Mouse (Mus musculus) kidney, embryonic 14.5 days (tissue): ENCODE results near the gene Ncs1. TPM values are rescaled to one million over a fixed set of nuclear protein-coding genes. Genes with fewer than 3 reads are reported as not detected.

Source experiments
- ATAC-seq: fragments of 200-750 bp; cut with Nextera tagmentation; 2 replicates; pipeline ENCODE4 v1.8.0; 2017; ENCODE audit warnings: moderate number of reproducible peaks, mild to moderate bottlenecking, moderate TSS enrichment, moderate library complexity; ENCODE audit not compliant: low FRiP score, low TSS enrichment
- H3K27ac ChIP-seq: fragments of 300-500 bp; sonication (generic); 2 replicates; pipeline ENCODE4 v1.5.1; 2014; ENCODE audit warnings: low read depth, mild to moderate bottlenecking, low read length, moderate library complexity, mixed read lengths
- H3K27me3 ChIP-seq: fragments of 300-500 bp; sonication (generic); 2 replicates; pipeline ENCODE4 v1.6.1; 2014; ENCODE audit warnings: mild to moderate bottlenecking, low read length; ENCODE audit not compliant: control insufficient read depth, insufficient read depth
- H3K36me3 ChIP-seq: fragments of 300-500 bp; sonication (generic); 2 replicates; pipeline ENCODE4 v1.6.1; 2014; ENCODE audit warnings: low read length, mixed read lengths; ENCODE audit not compliant: control insufficient read depth, insufficient read depth
- H3K4me1 ChIP-seq: fragments of 300-500 bp; sonication (generic); 2 replicates; pipeline ENCODE4 v1.6.1; 2014; ENCODE audit warnings: low read length, mixed read lengths; ENCODE audit not compliant: control insufficient read depth, insufficient read depth
- H3K4me2 ChIP-seq: fragments of 300-500 bp; sonication (generic); replicated peaks from 2 replicates; pipeline ENCODE4 v1.6.1; 2014; ENCODE audit warnings: low read depth, mild to moderate bottlenecking, low read length
- H3K4me3 ChIP-seq: fragments of 300-500 bp; sonication (generic); 2 replicates; pipeline ENCODE4 v1.5.1; 2014; ENCODE audit warnings: mild to moderate bottlenecking, low read length
- H3K9ac ChIP-seq: fragments of 300-500 bp; sonication (generic); 2 replicates; pipeline ENCODE4 v1.6.1; 2014; ENCODE audit warnings: low read depth, mild to moderate bottlenecking, low read length, moderate library complexity
- H3K9me3 ChIP-seq: fragments of 300-500 bp; sonication (generic); 2 replicates; pipeline ENCODE4 v1.6.1; 2016; ENCODE audit warnings: low read length; ENCODE audit not compliant: control insufficient read depth
- WGBS: fragments of 180-500 bp; shearing (Covaris S2); extraction: QIAGEN DNeasy Blood & Tissue Kit; methylation state at CpG from one replicate; pipeline ENCODE4 v1.1.7; 2014; 5-methylcytosine and 5-hydroxymethylcytosine counted together
- polyA plus RNA-seq: library from polyadenylated mRNA; unstranded; fragments of >200 nt; fragmentation: Nextera tagmentation; extraction: Ambion mirVana; gene quantifications from 2 replicates; pipeline ENCODE4 v1.2.1, GENCODE M21; 2014

Gene Ncs1
- polyA plus RNA-seq: 34.5 and 57.0 TPM in 2 replicates

- Histone ChIP-seq H3K27ac (peak within 1 kb of the TSS; percentile 73; the same call in 1 of the 2 replicates), H3K4me1 (peaks cover 25% of the 10 kb centered on the region), H3K36me3 (peaks cover 5% of the 10 kb centered on the region; the same call in 1 of the 2 replicates), H3K9me3 (no peaks in the 10 kb centered on the region), H3K4me2 (peak within 1 kb of the TSS; percentile 84), H3K9ac (peak within 1 kb of the TSS; percentile 93), H3K27me3 (no peaks in the 10 kb centered on the region), H3K4me3 (peak within 1 kb of the TSS; percentile 83)
- WGBS: under 1% methylated on average over 55 of the region's 89 CpGs
- ATAC-seq: peak; percentile 84
These were observed at the start of gene Ncs1 for GRCm38 (mm10) chr2:31245491-31246141. Gene Ncs1, plus strand, starts transcription at chr2:31245823.

GRCm38 (mm10) chr2:31198621-31199020 is 47.0 kb upstream of the Ncs1 start:
- no peak for ATAC-seq
- peaks cover 23% of the 10 kb centered on the region for H3K4me1 ChIP-seq
- H3K4me2 ChIP-seq: no peak overlapping the region
- no peak overlapping the region for H3K9ac ChIP-seq
- no peaks in the 10 kb centered on the region for H3K9me3 ChIP-seq
- peaks cover 29% of the 10 kb centered on the region for H3K36me3 ChIP-seq
- no peak overlapping the region for H3K27ac ChIP-seq
- WGBS: 97% methylated on average over 4 of the region's 4 CpGs
- no peak overlapping the region for H3K4me3 ChIP-seq
- H3K27me3 ChIP-seq: no peaks in the 10 kb centered on the region

- no peak for ATAC-seq
- 93% methylated on average over 2 of the region's 2 CpGs for WGBS
- Histone ChIP-seq H3K9ac (no peak overlapping the region), H3K27ac (no peak overlapping the region), H3K36me3 (peaks cover 32% of the 10 kb centered on the region), H3K4me1 (peaks cover 23% of the 10 kb centered on the region), H3K27me3 (no peaks in the 10 kb centered on the region), H3K9me3 (no peaks in the 10 kb centered on the region), H3K4me3 (no peak overlapping the region), H3K4me2 (no peak overlapping the region)
These were observed 45.6 kb upstream of the Ncs1 start for GRCm38 (mm10) chr2:31200051-31200450.

- H3K27ac ChIP-seq: peak overlapping the region; percentile 31; the same call in 1 of the 2 replicates
- ATAC-seq: peak; percentile 87
- WGBS: 24% methylated on average over 7 of the region's 7 CpGs
These were observed 43.8 kb upstream of the Ncs1 start for GRCm38 (mm10) chr2:31201851-31202250.

GRCm38 (mm10) chr2:31202357-31202756 is 43.3 kb upstream of the Ncs1 start:
- ATAC-seq: peak; percentile 60
- WGBS: 15% methylated on average over 3 of the region's 3 CpGs
- Histone ChIP-seq H3K27me3 (no peaks in the 10 kb centered on the region), H3K36me3 (peaks cover 20% of the 10 kb centered on the region), H3K27ac (peak overlapping the region; percentile 44; the same call in 1 of the 2 replicates), H3K4me2 (no peak overlapping the region), H3K9me3 (no peaks in the 10 kb centered on the region), H3K4me3 (no peak overlapping the region), H3K9ac (no peak overlapping the region), H3K4me1 (peaks cover 23% of the 10 kb centered on the region)

More at GRCm38 (mm10) chr2:31201851-31202250, 43.8 kb upstream of the Ncs1 start:
- no peak overlapping the region for H3K4me2 ChIP-seq
- H3K9me3 ChIP-seq: no peaks in the 10 kb centered on the region
- H3K9ac ChIP-seq: no peak overlapping the region
- H3K4me3 ChIP-seq: no peak overlapping the region
- no peaks in the 10 kb centered on the region for H3K27me3 ChIP-seq
- peaks cover 23% of the 10 kb centered on the region for H3K4me1 ChIP-seq
- H3K36me3 ChIP-seq: peaks cover 25% of the 10 kb centered on the region

- no peak overlapping the region for H3K4me3 ChIP-seq
- WGBS: 39% methylated on average over 4 of the region's 4 CpGs
- no peaks in the 10 kb centered on the region for H3K9me3 ChIP-seq
- H3K27me3 ChIP-seq: no peaks in the 10 kb centered on the region
- H3K36me3 ChIP-seq: peaks cover 20% of the 10 kb centered on the region
- peak; percentile 53; the same call in 1 of the 2 replicates for ATAC-seq
- H3K9ac ChIP-seq: no peak overlapping the region
- peaks cover 23% of the 10 kb centered on the region for H3K4me1 ChIP-seq
- no peak overlapping the region for H3K4me2 ChIP-seq
- peak overlapping the region; percentile 44; the same call in 1 of the 2 replicates for H3K27ac ChIP-seq
These were observed 42.7 kb upstream of the Ncs1 start for GRCm38 (mm10) chr2:31202956-31203355.

GRCm38 (mm10) chr2:31204677-31205076 is 40.9 kb upstream of the Ncs1 start:
- H3K4me3 ChIP-seq: no peak overlapping the region
- H3K27me3 ChIP-seq: no peaks in the 10 kb centered on the region
- 80% methylated on average over 5 of the region's 5 CpGs for WGBS
- H3K4me2 ChIP-seq: no peak overlapping the region
- H3K9me3 ChIP-seq: no peaks in the 10 kb centered on the region
- peaks cover 23% of the 10 kb centered on the region for H3K4me1 ChIP-seq
- H3K27ac ChIP-seq: no peak overlapping the region
- no peak overlapping the region for H3K9ac ChIP-seq
- peaks cover 36% of the 10 kb centered on the region for H3K36me3 ChIP-seq
- ATAC-seq: no peak

GRCm38 (mm10) chr2:31206211-31206610 is 39.4 kb upstream of the Ncs1 start:
- Histone ChIP-seq H3K4me3 (no peak overlapping the region), H3K4me1 (peaks cover 22% of the 10 kb centered on the region), H3K36me3 (peaks cover 41% of the 10 kb centered on the region), H3K27ac (no peak overlapping the region), H3K4me2 (no peak overlapping the region), H3K9me3 (no peaks in the 10 kb centered on the region), H3K9ac (no peak overlapping the region), H3K27me3 (no peaks in the 10 kb centered on the region)
- 84% methylated on average over 4 of the region's 4 CpGs for WGBS
- no peak for ATAC-seq

GRCm38 (mm10) chr2:31206882-31207281 is 38.7 kb upstream of the Ncs1 start:
- peaks cover 16% of the 10 kb centered on the region for H3K4me1 ChIP-seq

More at GRCm38 (mm10) chr2:31206882-31207281, 38.7 kb upstream of the Ncs1 start:
- H3K9me3 ChIP-seq: no peaks in the 10 kb centered on the region
- H3K9ac ChIP-seq: no peak overlapping the region
- no peak overlapping the region for H3K27ac ChIP-seq
- WGBS: 45% methylated on average over 8 of the region's 8 CpGs
- no peak for ATAC-seq
- no peaks in the 10 kb centered on the region for H3K27me3 ChIP-seq
- H3K36me3 ChIP-seq: peaks cover 40% of the 10 kb centered on the region
- no peak overlapping the region for H3K4me3 ChIP-seq
- no peak overlapping the region for H3K4me2 ChIP-seq
